9 mouse cellular contexts compared by ENCODE assay signal in genomic region chr13:21167910-21168300, GRCm38 (mm10). TPM values are rescaled to one million over a fixed set of nuclear protein-coding genes. Genes with fewer than 3 reads are reported as not detected.
DNase-seq lines count a peak whose midpoint lies in the region; ATAC-seq lines count a peak whose summit lies in the region.
"Had no signal": no experiment of that assay in that cellular context is flagged by ENCODE, and none has a peak within 500 bp of the region (broad histone marks: within the 10 kb centered on the region; RNA-seq: fewer than 3 reads in every experiment).

No protein-coding gene starts in this region.

- peak; percentile 80 for DNase-seq in embryo, embryonic 10.5 days (ENCODE audit: low spot score)
- no peak for DNase-seq in embryo, embryonic 10 days (ENCODE audit: low spot score)
- DNase-seq in adipocyte (ENCODE audit: low spot score): peak; percentile 70
- DNase-seq in yolk sac, embryonic 10.5 days (ENCODE audit: low spot score): peak; percentile 66
- DNase-seq in gastrocnemius, postnatal 10 days: no peak

- peaks cover 6% of the 10 kb centered on the region; the same call in 1 of the 2 replicates for H3K4me1 ChIP-seq in kidney, embryonic 16.5 days (ENCODE audit: insufficient read depth, low read length)

- no peak overlapping the region; the same call in 1 of the 2 replicates for H3K27ac ChIP-seq in kidney, embryonic 16.5 days (ENCODE audit: low read length)

- H3K27me3 ChIP-seq in kidney, embryonic 16.5 days (ENCODE audit: insufficient read depth, low read length): no peaks in the 10 kb centered on the region

- WGBS in kidney, embryonic 16.5 days: under 1% methylated on average over 8 of the region's 8 CpGs

- H3K36me3 ChIP-seq in kidney, embryonic 16.5 days (ENCODE audit: insufficient read depth, low read length): no peaks in the 10 kb centered on the region

- H3K4me3 ChIP-seq in kidney, embryonic 16.5 days (ENCODE audit: low read length): peak overlapping the region; percentile 73

- peak overlapping the region; percentile 96 for H3K4me2 ChIP-seq in kidney, embryonic 16.5 days (replicated peaks; ENCODE audit: low read depth, low read length)

- no peaks in the 10 kb centered on the region for H3K9me3 ChIP-seq in kidney, embryonic 16.5 days (ENCODE audit: low read length)

- 0 out of 2 replicates have a peak, but pooled peaks have one; percentile 7 for ATAC-seq in granulocyte monocyte progenitor cell, adult 5-6 weeks (replicated peaks; ENCODE audit: poor library complexity, severe bottlenecking)
- peak; percentile 55; the same call in 1 of the 2 replicates for ATAC-seq in kidney, embryonic 16.5 days (ENCODE audit: low FRiP score, low TSS enrichment)
- peak; percentile 1; the same call in 1 of the 2 replicates for ATAC-seq in megakaryocyte, adult 5-6 weeks (ENCODE audit: poor library complexity, severe bottlenecking)

- H3K9ac ChIP-seq in kidney, embryonic 16.5 days (replicated peaks; ENCODE audit: low read length): no peak overlapping the region; the same call in 1 of the 2 replicates

RNA-seq across cellular contexts. Expression of gene Trim27, which starts 11.3 kb away (rescaled TPM):
- total RNA-seq in granulocyte monocyte progenitor cell, adult 5-6 weeks (2014; fragmentation: Nextera tagmentation): 142 and 143 TPM in 2 replicates
- 144 and 167 TPM in 2 replicates for total RNA-seq in granulocyte monocyte progenitor cell, adult 5-6 weeks (2017)
- polyA plus RNA-seq in kidney, embryonic 16.5 days (2015; fragmentation: Nextera tagmentation; extraction: Ambion mirVana): 130 and 131 TPM in 2 replicates
- total RNA-seq in megakaryocyte, adult 5-6 weeks (2015): 47.7 and 50.6 TPM in 2 replicates
- 79.9 and 84.0 TPM in 2 replicates for total RNA-seq in megakaryocyte, adult 5-6 weeks (2017)
- total RNA-seq in gastrocnemius, postnatal 10 days (2021): 10 to 100 TPM; 27.9 to 36.8 TPM

RNA-seq across cellular contexts. Expression of gene Olfr1368, which starts 22.2 kb away (rescaled TPM):
- total RNA-seq in granulocyte monocyte progenitor cell, adult 5-6 weeks (2014; fragmentation: Nextera tagmentation): not detected in 2 replicates
- not detected in 2 replicates for total RNA-seq in granulocyte monocyte progenitor cell, adult 5-6 weeks (2017)
- polyA plus RNA-seq in kidney, embryonic 16.5 days (2015; fragmentation: Nextera tagmentation; extraction: Ambion mirVana): not detected in 2 replicates
- total RNA-seq in megakaryocyte, adult 5-6 weeks (2015): not detected in 2 replicates
- total RNA-seq in megakaryocyte, adult 5-6 weeks (2017): not detected in 2 replicates
- total RNA-seq in gastrocnemius, postnatal 10 days (2021): not detected
- total RNA-seq: neutrophil, adult 5-6 weeks had no signal

RNA-seq across cellular contexts. Expression of gene Olfr263, which starts 38.5 kb away (rescaled TPM):
- total RNA-seq in granulocyte monocyte progenitor cell, adult 5-6 weeks (2014; fragmentation: Nextera tagmentation): not detected in 2 replicates
- total RNA-seq in granulocyte monocyte progenitor cell, adult 5-6 weeks (2017): not detected in 2 replicates
- polyA plus RNA-seq in kidney, embryonic 16.5 days (2015; fragmentation: Nextera tagmentation; extraction: Ambion mirVana): not detected in 2 replicates
- total RNA-seq in megakaryocyte, adult 5-6 weeks (2015): not detected in 2 replicates
- not detected in 2 replicates for total RNA-seq in megakaryocyte, adult 5-6 weeks (2017)
- not detected for total RNA-seq in gastrocnemius, postnatal 10 days (2021)
- total RNA-seq: neutrophil, adult 5-6 weeks had no signal

RNA-seq across cellular contexts. Expression of gene Olfr1369-ps1, which starts 56.6 kb away (rescaled TPM):
- total RNA-seq in granulocyte monocyte progenitor cell, adult 5-6 weeks (2014; fragmentation: Nextera tagmentation): 0.34 TPM in 1 of 2 replicates, not detected in the other
- not detected in 2 replicates for total RNA-seq in granulocyte monocyte progenitor cell, adult 5-6 weeks (2017)
- polyA plus RNA-seq in kidney, embryonic 16.5 days (2015; fragmentation: Nextera tagmentation; extraction: Ambion mirVana): 0.05 TPM in 1 of 2 replicates, not detected in the other
- not detected in 2 replicates for total RNA-seq in megakaryocyte, adult 5-6 weeks (2015)
- 0.04 TPM in 1 of 2 replicates, not detected in the other for total RNA-seq in megakaryocyte, adult 5-6 weeks (2017)
- not detected for total RNA-seq in gastrocnemius, postnatal 10 days (2021)
- total RNA-seq: neutrophil, adult 5-6 weeks had no signal

Comparison
In these comparisons a context has a peak if more than half of its experiments do, and no peak if none do; other contexts are left out.
1. DNase-seq: peak in embryo, embryonic 10.5 days (single experiment), adipocyte (single experiment) and yolk sac, embryonic 10.5 days (single experiment); none in embryo, embryonic 10 days (single experiment) and gastrocnemius, postnatal 10 days (single experiment).
2. ATAC-seq: peak in every context shown above with its lines; median percentile 55 in kidney, embryonic 16.5 days; 7 in granulocyte monocyte progenitor cell, adult 5-6 weeks; 1 in megakaryocyte, adult 5-6 weeks.